Mouse (Mus musculus) adrenal gland, postnatal 4 days (tissue): ENCODE measurements around the gene Npas2. TPM values are rescaled to one million over a fixed set of nuclear protein-coding genes. Genes with fewer than 3 reads are reported as not detected.

ENCODE experiments used
- DNase-seq, 2 experiments: peaks; one replicate each; pipeline ENCODE4 v3.0.0; 2021 to 2022; ENCODE audit warnings: low spot score in 2 of 2, mixed read lengths in 2 of 2
- total RNA-seq, 2 experiments: library from RNA; stranded (reverse); gene quantifications; 2 replicates each; pipeline ENCODE4 v1.2.3; 2021

Npas2 gene
- total RNA-seq, 2 experiments from 2014 or later, result 8.0 to 9.5 TPM

DNA sequence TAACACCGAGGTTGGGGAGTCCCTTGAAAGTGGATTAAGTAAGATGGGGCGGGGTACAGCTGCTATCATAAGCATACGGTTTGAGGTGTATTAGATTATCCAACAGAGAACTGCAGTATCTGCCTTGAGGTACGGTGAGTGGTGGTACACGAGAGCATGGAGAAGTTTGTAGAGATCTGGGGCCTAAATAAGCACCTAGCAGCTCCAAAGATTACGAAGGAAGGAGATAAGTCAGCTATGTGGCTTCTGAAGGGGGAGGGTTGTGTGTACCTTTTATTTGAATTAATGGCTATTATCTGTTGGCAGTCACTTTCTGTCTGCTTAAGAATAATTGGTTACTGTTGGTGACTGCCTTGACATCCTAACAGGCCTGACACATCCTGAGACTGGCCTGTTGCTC lies 176.9 kb downstream of the Npas2 start:
- DNase-seq, result no peak

DNA sequence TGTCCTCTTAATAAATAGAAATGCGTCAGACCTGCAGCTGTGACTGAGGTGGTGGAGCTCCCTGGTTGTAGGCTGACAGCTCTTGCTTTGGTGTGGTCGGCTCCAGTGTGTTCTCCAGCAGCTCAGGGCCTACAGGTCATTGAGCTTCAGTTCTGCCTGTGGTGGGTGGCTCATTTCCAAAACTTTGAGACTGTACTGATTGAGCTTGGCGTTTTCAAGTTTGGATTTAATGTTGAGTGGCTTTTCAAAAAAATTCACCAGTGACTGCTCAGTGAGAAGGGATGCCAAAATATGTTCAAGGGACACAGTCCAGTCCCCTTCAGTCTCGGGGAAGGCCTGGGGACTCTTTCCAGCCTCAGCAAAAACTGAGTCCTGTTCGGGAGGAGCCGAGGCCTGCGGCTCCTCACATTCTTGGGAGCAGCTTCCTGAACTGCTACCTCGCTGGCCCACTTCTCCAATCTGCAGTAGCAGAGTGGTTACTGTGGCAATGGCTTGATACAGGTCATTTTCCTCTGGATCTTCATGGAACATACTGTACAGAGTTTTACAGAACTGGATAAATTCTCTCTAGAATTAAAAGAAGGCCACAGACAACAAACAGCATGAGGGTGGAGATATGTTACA lies 178.8 kb downstream of the Npas2 start:
- DNase-seq, result no peak

GRCm38 (mm10) chr1:39373378-39373777 lies 179.8 kb downstream of the Npas2 start:
- no peak for DNase-seq

DNA sequence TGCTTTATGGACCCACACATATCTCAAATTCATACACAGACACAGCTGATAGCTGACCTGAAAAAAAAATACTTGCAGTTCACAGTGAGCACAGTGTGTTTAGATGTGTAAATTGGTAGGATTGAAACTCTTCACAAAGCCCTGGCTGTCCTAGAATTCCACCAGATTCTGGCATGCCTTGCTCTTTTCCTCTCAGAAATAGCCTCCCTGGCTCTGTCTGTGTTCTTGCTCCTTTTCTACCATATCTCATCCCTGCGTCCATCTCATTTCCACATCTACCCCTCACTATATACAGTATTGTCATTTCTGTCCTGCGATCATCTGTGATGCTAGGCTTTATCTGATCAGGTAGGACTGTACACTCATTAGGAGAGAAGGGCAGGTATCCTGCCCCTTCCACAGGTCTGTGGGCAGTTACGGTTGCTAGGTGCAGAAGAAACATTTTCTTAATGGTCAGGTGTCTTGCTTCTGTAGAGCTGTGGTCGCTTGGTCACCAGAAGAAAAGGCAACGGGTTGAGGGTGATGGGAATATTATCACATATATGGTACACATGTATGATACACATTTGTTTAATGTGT lies 180.8 kb downstream of the Npas2 start:
- no peak for DNase-seq

DNA sequence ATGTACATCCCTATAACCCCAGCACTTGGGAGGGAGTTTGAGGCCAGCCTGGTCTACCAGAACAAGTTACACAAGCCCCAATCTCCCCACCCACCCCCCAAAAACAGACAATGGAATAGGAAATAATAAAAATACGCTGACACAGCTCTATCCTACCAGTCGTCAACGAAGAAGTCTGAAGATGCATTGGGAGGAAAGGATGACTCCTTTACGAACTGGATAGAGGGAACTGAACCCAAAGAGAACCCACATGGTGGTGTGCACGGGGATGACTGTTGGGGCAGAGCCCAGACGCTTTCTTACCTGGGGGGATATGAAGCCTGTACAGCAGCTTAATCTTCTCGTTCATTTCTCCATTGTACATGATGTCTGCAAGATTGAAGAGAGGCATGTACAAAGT lies 182.6 kb downstream of the Npas2 start:
- no peak for DNase-seq

- no peak for DNase-seq
These were observed 183.3 kb downstream of the Npas2 start for GRCm38 (mm10) chr1:39376726-39377240.

DNA sequence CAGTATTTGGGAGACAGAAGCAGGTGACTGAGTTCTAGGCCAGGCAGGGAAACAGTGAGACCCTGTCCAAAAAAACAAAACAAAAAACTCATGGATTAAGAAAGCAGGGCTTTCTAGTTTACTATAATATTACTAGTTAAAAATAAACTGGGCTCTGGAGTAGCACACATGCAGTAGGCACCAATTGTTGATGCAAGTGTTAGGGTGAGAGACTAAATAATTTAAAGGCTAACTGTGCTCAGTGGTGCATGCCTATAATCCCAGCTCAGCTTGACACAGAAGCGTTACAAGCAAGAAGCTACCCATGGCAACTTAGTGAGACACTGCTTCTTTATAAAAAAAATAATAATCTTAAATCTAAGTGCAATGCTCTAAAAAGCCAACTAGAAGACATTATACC lies 185.0 kb downstream of the Npas2 start:
- DNase-seq, result no peak

DNA sequence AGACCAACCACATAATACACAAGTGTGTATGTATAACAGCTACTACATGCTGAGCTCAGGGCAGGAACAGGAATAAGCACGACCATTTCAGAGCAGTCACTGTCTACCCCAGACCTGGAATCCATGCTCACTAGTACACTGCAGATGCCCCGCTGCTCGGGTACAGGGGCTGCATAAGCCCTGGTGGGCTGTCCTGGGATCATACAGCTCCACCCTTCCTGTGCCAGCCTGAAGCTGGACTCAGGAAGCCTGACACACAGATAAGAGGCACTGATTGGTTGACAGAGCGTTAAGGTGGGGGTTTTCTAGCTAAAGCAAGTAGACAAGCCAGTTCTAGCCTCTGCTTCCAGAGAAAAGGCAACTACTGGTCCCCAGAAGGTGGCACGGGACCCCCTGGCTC lies 185.5 kb downstream of the Npas2 start:
- no peak for DNase-seq

- DNase-seq, result no peak
These were observed 187.5 kb downstream of the Npas2 start for GRCm38 (mm10) chr1:39381017-39381416.

GRCm38 (mm10) chr1:39384914-39385313 lies 191.4 kb downstream of the Npas2 start:
- DNase-seq, result no peak

GRCm38 (mm10) chr1:39386456-39386855 lies 192.9 kb downstream of the Npas2 start:
- DNase-seq, result no peak

- no peak for DNase-seq
These were observed 194.0 kb downstream of the Npas2 start for GRCm38 (mm10) chr1:39387497-39387896.

- DNase-seq, result no peak
These were observed 194.6 kb downstream of the Npas2 start for GRCm38 (mm10) chr1:39388163-39388562.

GRCm38 (mm10) chr1:39389338-39389737 lies 195.8 kb downstream of the Npas2 start:
- no peak for DNase-seq

DNA sequence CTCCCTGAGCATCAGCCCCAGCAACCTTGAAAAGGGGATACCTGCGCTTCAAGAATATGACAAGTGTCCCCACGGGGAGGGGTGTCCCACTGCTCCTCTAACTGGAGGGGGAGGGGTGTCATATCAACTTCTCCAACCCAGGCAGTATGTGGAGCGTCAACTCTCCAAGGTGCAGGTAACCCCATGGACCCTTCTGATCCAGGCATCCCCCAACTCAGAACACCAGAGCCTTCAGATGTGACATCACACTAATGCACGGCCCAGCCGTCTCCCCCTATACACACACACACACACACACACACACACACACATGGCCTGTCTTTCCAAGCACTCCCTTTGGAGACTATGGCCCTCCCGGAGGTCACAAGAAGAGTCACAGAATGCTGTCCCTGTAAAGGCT lies 198.1 kb downstream of the Npas2 start:
- DNase-seq, result no peak

- peak; percentile 31 to 58 for DNase-seq
These were observed 198.7 kb downstream of the Npas2 start for GRCm38 (mm10) chr1:39392189-39392588.

- DNase-seq, result no peak
These were observed 199.8 kb downstream of the Npas2 start for GRCm38 (mm10) chr1:39393217-39393867.

- DNase-seq, result no peak
These were observed 200.6 kb downstream of the Npas2 start for GRCm38 (mm10) chr1:39394096-39394495.

DNA sequence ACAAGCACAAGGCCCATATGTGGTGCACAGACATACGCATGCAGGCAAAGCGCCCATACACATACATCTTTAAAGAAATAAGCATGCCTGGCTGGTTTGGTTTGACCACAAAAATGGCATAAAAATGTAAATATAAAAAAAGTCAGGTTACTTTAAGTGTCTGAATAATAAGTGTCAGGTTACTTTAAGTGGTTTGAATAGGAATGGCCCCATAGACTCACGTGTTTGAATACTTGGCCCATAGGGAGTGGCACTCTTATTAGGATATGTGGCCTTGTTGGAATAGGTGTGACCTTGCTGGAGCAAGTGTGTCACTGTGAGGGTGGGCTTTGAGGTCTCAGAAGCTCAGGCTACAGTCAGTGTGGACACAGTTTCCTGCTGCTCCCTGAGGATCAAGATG lies 201.1 kb downstream of the Npas2 start:
- DNase-seq, result no peak

GRCm38 (mm10) chr1:39396347-39396746 lies 202.8 kb downstream of the Npas2 start:
- DNase-seq, result no peak

- DNase-seq, result no peak
These were observed 204.8 kb downstream of the Npas2 start for GRCm38 (mm10) chr1:39398284-39398683.

DNA sequence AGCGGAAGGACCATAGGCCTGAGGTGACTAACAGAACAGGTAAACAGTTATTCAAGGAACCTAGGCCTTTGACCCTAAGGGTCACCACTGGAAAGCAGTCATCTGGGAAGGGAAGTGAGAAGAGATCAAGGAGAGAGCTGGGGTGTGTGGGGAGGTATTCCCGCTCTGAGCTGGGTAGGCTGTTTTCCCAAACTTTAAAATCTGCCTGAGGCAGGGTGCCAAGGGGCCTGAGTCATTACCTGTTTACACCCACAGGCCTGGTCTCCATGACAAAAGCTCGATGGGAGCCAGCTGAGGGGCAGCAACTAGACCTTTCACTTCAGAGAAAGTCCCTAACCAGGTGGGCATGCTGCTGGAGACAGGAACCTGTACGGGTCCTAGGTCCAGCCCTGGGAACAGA lies 205.7 kb downstream of the Npas2 start:
- DNase-seq, result no peak

GRCm38 (mm10) chr1:39400173-39400572 lies 206.6 kb downstream of the Npas2 start:
- DNase-seq, result no peak
